Comparison of ENCODE assay signal across 26 mouse cellular contexts in genomic region chr13:44459148-44459547, GRCm38 (mm10).
"Had no signal": no experiment of that assay in that cellular context is flagged by ENCODE, and none has a peak within 500 bp of the region (broad histone marks: within the 10 kb centered on the region; RNA-seq: fewer than 3 reads in every experiment).

No protein-coding gene starts in this region.

- ATAC-seq: hindbrain, postnatal 0 days; intestine, embryonic 16.5 days; liver, embryonic 12.5 days had no signal

- H3K27me3 ChIP-seq: heart, embryonic 13.5 days; heart, embryonic 15.5 days; hindbrain, embryonic 13.5 days; hindbrain, embryonic 15.5 days; kidney, embryonic 15.5 days; limb, embryonic 13.5 days; limb, embryonic 15.5 days; liver, embryonic 12.5 days had no signal

- H3K9me3 ChIP-seq: heart, embryonic 15.5 days; hindbrain, embryonic 15.5 days; kidney, embryonic 15.5 days; limb, embryonic 15.5 days; liver, embryonic 12.5 days had no signal

- H3K9ac ChIP-seq: heart, embryonic 13.5 days; heart, embryonic 15.5 days; hindbrain, embryonic 13.5 days; hindbrain, embryonic 15.5 days; kidney, embryonic 15.5 days; limb, embryonic 13.5 days; limb, embryonic 15.5 days; liver, embryonic 12.5 days; liver, embryonic 14.5 days had no signal

- DNase-seq: gastrocnemius, postnatal 14 days; gastrocnemius, postnatal 36 days; heart, adult 2 months; heart, postnatal 14 days; heart, postnatal 36 days; kidney, adult 11 months; kidney, adult 2 months; kidney, adult 9 months; kidney, postnatal 14 days; kidney, postnatal 36 days; layer of hippocampus, adult 9-11 months; layer of hippocampus, postnatal 36 days; left cerebral cortex, postnatal 4 days had no signal

- H3K4me1 ChIP-seq: liver, embryonic 12.5 days had no signal

- H3K36me3 ChIP-seq: heart, embryonic 13.5 days; heart, embryonic 15.5 days; hindbrain, embryonic 13.5 days; hindbrain, embryonic 15.5 days; kidney, embryonic 15.5 days; limb, embryonic 13.5 days; limb, embryonic 15.5 days; liver, embryonic 12.5 days had no signal

- H3K27ac ChIP-seq: heart, adult 2 months; heart, embryonic 13.5 days; heart, embryonic 15.5 days; hindbrain, embryonic 13.5 days; hindbrain, embryonic 15.5 days; hindbrain, postnatal 0 days; kidney, embryonic 15.5 days; kidney, postnatal 0 days; limb, embryonic 13.5 days; limb, embryonic 15.5 days; liver, embryonic 12.5 days; liver, embryonic 14.5 days had no signal

- H3K4me3 ChIP-seq: heart, adult 2 months; heart, embryonic 13.5 days; heart, embryonic 15.5 days; hindbrain, embryonic 13.5 days; hindbrain, embryonic 15.5 days; kidney, embryonic 15.5 days; limb, embryonic 13.5 days; limb, embryonic 15.5 days; liver, embryonic 12.5 days had no signal

- H3K4me2 ChIP-seq: heart, embryonic 11.5 days; heart, embryonic 13.5 days; heart, embryonic 15.5 days; hindbrain, embryonic 13.5 days; hindbrain, embryonic 15.5 days; kidney, embryonic 15.5 days; limb, embryonic 13.5 days; limb, embryonic 15.5 days; liver, embryonic 12.5 days had no signal
